In genomic region chr1:166315706-166316105, GRCm38 (mm10) we compare ENCODE assay signal across 17 mouse cellular contexts.
DNase-seq lines count a peak whose midpoint lies in the region; TF ChIP-seq lines count a peak whose summit lies in the region.
"Had no signal": no experiment of that assay in that cellular context is flagged by ENCODE, and none has a peak within 500 bp of the region (broad histone marks: within the 10 kb centered on the region; RNA-seq: fewer than 3 reads in every experiment).

No protein-coding gene starts in this region.

- H3K4me1 ChIP-seq in cerebellum, adult 2 months (ENCODE audit: control insufficient read depth, insufficient read depth, low read length): peaks cover 7% of the 10 kb centered on the region; the same call in 1 of the 2 replicates
- H3K4me1 ChIP-seq: embryonic facial prominence, embryonic 10.5 days; embryonic facial prominence, embryonic 12.5 days; forebrain, embryonic 15.5 days had no signal

- TF ChIP-seq POLR2A in cerebellum, adult 2 months (IDR thresholded peaks at IDR 0.05; ENCODE audit: borderline replicate concordance, insufficient read depth, low read length): no peak

- DNase-seq in cerebellum, adult 2 months: peak; percentile 24 to 43
- DNase-seq in cerebellum, adult 11-12 months: no peak
- DNase-seq in cerebellum, adult 9-11 months: peak; percentile 9
- no peak for DNase-seq in cerebellum, postnatal 4 days (ENCODE audit: low spot score in 2 of 2)
- peak; percentile 22 to 31 for DNase-seq in cerebellum, postnatal 25 days
- DNase-seq in cerebellum, adult 18-20 months: no peak
- no peak for DNase-seq in left cerebral cortex, adult 2 months (ENCODE audit: extremely low spot score in 1 of 2, low spot score in 2 of 2)
- DNase-seq in left cerebral cortex, postnatal 14 days (ENCODE audit: low spot score in 2 of 2): no peak
- DNase-seq: adrenal gland, adult 8-10 months; adrenal gland, postnatal 14 days; adrenal gland, postnatal 36 days; B cell, adult 2 months; forebrain, postnatal 0 days had no signal

- H3K27ac ChIP-seq in cerebellum, adult 2 months (ENCODE audit: insufficient read depth, low read length): no peak overlapping the region
- H3K27ac ChIP-seq in left cerebral cortex, adult 2 months: peak overlapping the region; percentile 57; the same call in 1 of the 2 replicates
- H3K27ac ChIP-seq: embryonic facial prominence, embryonic 10.5 days; embryonic facial prominence, embryonic 12.5 days; forebrain, embryonic 13.5 days; forebrain, embryonic 15.5 days had no signal

- intact Hi-C loops in left cerebral cortex, adult 2 months (cut with DNase I): loop anchor here (2.0 to 5.0 kb wide), 2 partner anchors 61 to 133 kb away; partner anchors contain the start of gene Ildr2
- intact Hi-C loops in left cerebral cortex, postnatal 14 days (cut with DNase I): no loop called here

- no peak for TF ChIP-seq CTCF in cerebellum, adult 2 months (IDR thresholded peaks at IDR 0.05; ENCODE audit: borderline replicate concordance, insufficient read depth, low read depth, low read length)
- TF ChIP-seq CTCF in left cerebral cortex, adult 2 months (IDR thresholded peaks at IDR 0.05): no peak

- 10% methylated on average over 4 of the region's 4 CpGs for WGBS in cerebellum, adult 2 months

- H3K27me3 ChIP-seq in cerebellum, adult 2 months (ENCODE audit: control insufficient read depth, insufficient read depth, low read length): no peaks in the 10 kb centered on the region
- H3K27me3 ChIP-seq: embryonic facial prominence, embryonic 12.5 days; forebrain, embryonic 13.5 days; forebrain, embryonic 15.5 days had no signal

- no peak overlapping the region for H3K4me3 ChIP-seq in cerebellum, adult 2 months (replicated peaks; ENCODE audit: insufficient read depth, low read depth, low read length)
- H3K4me3 ChIP-seq in left cerebral cortex, adult 2 months: no peak overlapping the region
- H3K4me3 ChIP-seq: embryonic facial prominence, embryonic 10.5 days; embryonic facial prominence, embryonic 12.5 days; forebrain, embryonic 13.5 days; forebrain, embryonic 15.5 days had no signal

Comparison
In these comparisons a context has a peak if more than half of its experiments do, and no peak if none do; other contexts are left out.
1. DNase-seq: peak in cerebellum, adult 2 months (2 of 2), cerebellum, adult 9-11 months (single experiment) and cerebellum, postnatal 25 days (2 of 2); none in cerebellum, adult 11-12 months (single experiment), cerebellum, postnatal 4 days (0 of 2), cerebellum, adult 18-20 months (0 of 2), left cerebral cortex, adult 2 months (0 of 2) and left cerebral cortex, postnatal 14 days (0 of 2).